Mouse (Mus musculus) liver, embryonic 14.5 days (tissue): ENCODE measurements at regions not wholly inside any gene's neighbourhood (a gene's known extent, or its start where the extent isn't known, plus 50 kb on each side); places are given as distances from the start of the nearest gene placed in this dataset.

Experiments
- CTCF ChIP-seq: IDR thresholded peaks from 2 replicates; pipeline ENCODE4 v1.5.1; 2016; ENCODE audit warnings: antibody characterized with exemption, low read depth, control low read depth
- EP300 ChIP-seq: IDR thresholded peaks from 2 replicates; pipeline ENCODE4 v1.6.1; 2016; ENCODE audit warnings: antibody characterized with exemption, low read depth

DNA sequence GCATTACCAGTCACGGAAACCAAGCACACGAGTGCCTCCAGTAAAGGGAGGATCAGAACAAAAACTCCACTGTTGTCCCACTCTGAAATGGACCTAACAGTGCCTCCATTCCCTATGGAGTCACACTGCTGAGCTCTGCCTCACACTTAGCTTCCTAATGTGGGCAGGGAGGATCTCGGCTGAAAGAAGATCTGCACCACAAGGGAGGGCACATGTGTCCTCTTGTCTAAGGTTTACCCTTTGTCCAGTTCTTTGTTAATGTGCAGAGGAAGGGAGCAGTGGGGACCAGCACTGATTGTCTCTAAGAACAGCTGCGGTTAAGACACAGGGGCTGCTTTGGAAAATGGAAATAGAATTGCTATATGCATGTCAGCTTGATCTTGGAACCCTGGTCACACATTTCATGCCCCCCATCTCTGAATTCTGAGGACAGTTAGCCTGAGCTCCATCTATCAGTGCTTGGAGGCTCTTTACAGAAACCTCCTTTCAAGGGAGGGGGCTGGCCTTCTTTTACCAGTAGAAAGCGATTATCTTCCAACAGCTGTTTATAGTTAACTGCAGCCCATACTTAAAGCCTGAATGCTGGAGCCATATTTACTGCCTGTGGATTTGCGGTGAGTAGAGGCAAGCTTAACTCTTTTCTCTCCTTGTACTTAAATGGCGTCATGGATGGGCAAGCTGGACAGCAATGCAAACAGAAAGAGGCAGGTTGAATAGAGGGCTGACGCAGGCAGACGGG, 485.5 kb upstream of the Cdh11 start:
- TF ChIP-seq CTCF: no peak
- no peak for TF ChIP-seq EP300
